ENCODE assay signal across 1 mouse cellular context in genomic region chr10:95761969-95762368, GRCm38 (mm10).
TF ChIP-seq lines count a peak whose summit lies in the region.

No protein-coding gene starts in this region.

TF ChIP-seq in CH12.LX, 34 proteins besides CTCF, POLR2A, EP300 and RAD21 (continued from another document):
- TF ChIP-seq RCOR1 (conservative IDR thresholded peaks at IDR 0.05; ENCODE audit: low read depth, low read length) (no peak), CHD1 (IDR thresholded peaks at IDR 0.05; ENCODE audit: low read depth, low read length) (no peak), ETS1 (conservative IDR thresholded peaks at IDR 0.05; ENCODE audit: low read depth, low read length) (peak; percentile 63), MAX (IDR thresholded peaks at IDR 0.05; ENCODE audit: low read length) (peak; percentile 35; the same call in 1 of the 2 replicates), BHLHE40 (IDR thresholded peaks at IDR 0.05; ENCODE audit: low read depth, low read length) (peak; percentile 86), KAT2A (IDR thresholded peaks at IDR 0.05; ENCODE audit: insufficient replicate concordance, low read length) (no peak), ZMIZ1 (IDR thresholded peaks at IDR 0.05; ENCODE audit: low read depth, low read length) (no peak), IRF4 (IDR thresholded peaks at IDR 0.05; ENCODE audit: low read depth, low read length) (peak; percentile 82), TCF12 (IDR thresholded peaks at IDR 0.05; ENCODE audit: low read depth, low read length) (peak; percentile 91), ZNF384 (IDR thresholded peaks at IDR 0.05; ENCODE audit: low read depth, low read length) (no peak), SIN3A (IDR thresholded peaks at IDR 0.05; ENCODE audit: low read length) (no peak), E2F4 (IDR thresholded peaks at IDR 0.05; ENCODE audit: insufficient replicate concordance, low read depth, low read length) (no peak)
TF ChIP-seq in CH12.LX: peak in this region for 8.
